Mouse (Mus musculus): ENCODE measurements around the gene Gm27021.

GRCm38 (mm10) chr8:120577821-120578220, 90.1 kb downstream of the Gm27021 start:
- no peak for TF ChIP-seq GATA1 (IDR thresholded peaks at IDR 0.05; ENCODE audit: borderline replicate concordance, low read length)
- TF ChIP-seq FLI1 (IDR thresholded peaks at IDR 0.05; ENCODE audit: low read length) = no peak
